Mouse (Mus musculus): ENCODE measurements around the gene Cited4. TPM values are rescaled to one million over a fixed set of nuclear protein-coding genes. Genes with fewer than 3 reads are reported as not detected.
A peak's percentile ranks its signal among the peaks of the same experiment; 100 is the strongest.

Cited4 gene
- 696 and 888 TPM in 2 replicates for polyA plus RNA-seq (2012)

GRCm38 (mm10) chr4:120666358-120667024 lies at the start of gene Cited4:
Gene Cited4 (plus strand): TSS chr4:120666572.
- TF ChIP-seq GATA1 (IDR thresholded peaks at IDR 0.05; ENCODE audit: low read length) = no peak

GRCm38 (mm10) chr4:120627728-120628127 lies 38.6 kb upstream of the Cited4 start:
- no peak for TF ChIP-seq GATA1 (IDR thresholded peaks at IDR 0.05; ENCODE audit: low read length)

- TF ChIP-seq GATA1 (IDR thresholded peaks at IDR 0.05; ENCODE audit: low read length) = peak; percentile 81
These were observed 36.0 kb upstream of the Cited4 start for GRCm38 (mm10) chr4:120630218-120630931.

- TF ChIP-seq GATA1 (IDR thresholded peaks at IDR 0.05; ENCODE audit: low read length) = no peak
These were observed 34.5 kb upstream of the Cited4 start for GRCm38 (mm10) chr4:120631828-120632227.

GRCm38 (mm10) chr4:120635351-120635750 lies 31.0 kb upstream of the Cited4 start:
- no peak for TF ChIP-seq GATA1 (IDR thresholded peaks at IDR 0.05; ENCODE audit: low read length)

- TF ChIP-seq GATA1 (IDR thresholded peaks at IDR 0.05; ENCODE audit: low read length) = no peak
These were observed 24.4 kb upstream of the Cited4 start for GRCm38 (mm10) chr4:120641946-120642345.

- TF ChIP-seq GATA1 (IDR thresholded peaks at IDR 0.05; ENCODE audit: low read length) = no peak
These were observed 22.5 kb upstream of the Cited4 start for GRCm38 (mm10) chr4:120643899-120644298.

- TF ChIP-seq GATA1 (IDR thresholded peaks at IDR 0.05; ENCODE audit: low read length) = no peak
These were observed 16.8 kb upstream of the Cited4 start for GRCm38 (mm10) chr4:120649369-120650207.

GRCm38 (mm10) chr4:120650208-120650592 lies 16.2 kb upstream of the Cited4 start:
- TF ChIP-seq GATA1 (IDR thresholded peaks at IDR 0.05; ENCODE audit: low read length) = no peak

- TF ChIP-seq GATA1 (IDR thresholded peaks at IDR 0.05; ENCODE audit: low read length) = no peak
These were observed 10.5 kb upstream of the Cited4 start for GRCm38 (mm10) chr4:120655898-120656297.

GRCm38 (mm10) chr4:120660485-120660884 lies 5.9 kb upstream of the Cited4 start:
- no peak for TF ChIP-seq GATA1 (IDR thresholded peaks at IDR 0.05; ENCODE audit: low read length)

- TF ChIP-seq GATA1 (IDR thresholded peaks at IDR 0.05; ENCODE audit: low read length) = no peak
These were observed 1.8 kb upstream of the Cited4 start for GRCm38 (mm10) chr4:120664601-120665000.

- no peak for TF ChIP-seq GATA1 (IDR thresholded peaks at IDR 0.05; ENCODE audit: low read length)
These were observed 1.1 kb upstream of the Cited4 start for GRCm38 (mm10) chr4:120665144-120665700.

GRCm38 (mm10) chr4:120665782-120666181 lies 590 bp upstream of the Cited4 start:
- TF ChIP-seq GATA1 (IDR thresholded peaks at IDR 0.05; ENCODE audit: low read length) = no peak

- no peak for TF ChIP-seq GATA1 (IDR thresholded peaks at IDR 0.05; ENCODE audit: low read length)
These were observed 701 bp downstream of the Cited4 start for GRCm38 (mm10) chr4:120667045-120667501.

- TF ChIP-seq GATA1 (IDR thresholded peaks at IDR 0.05; ENCODE audit: low read length) = no peak
These were observed 1.2 kb downstream of the Cited4 start for GRCm38 (mm10) chr4:120667555-120667954.
